Mouse (Mus musculus): ENCODE measurements around the gene Rsph9. TPM values are rescaled to one million over a fixed set of nuclear protein-coding genes. Genes with fewer than 3 reads are reported as not detected.
A peak's percentile ranks its signal among the peaks of the same experiment; 100 is the strongest.

Rsph9 gene
- polyA plus RNA-seq, 1 experiment from 2014 or later: 14.4 TPM

DNA sequence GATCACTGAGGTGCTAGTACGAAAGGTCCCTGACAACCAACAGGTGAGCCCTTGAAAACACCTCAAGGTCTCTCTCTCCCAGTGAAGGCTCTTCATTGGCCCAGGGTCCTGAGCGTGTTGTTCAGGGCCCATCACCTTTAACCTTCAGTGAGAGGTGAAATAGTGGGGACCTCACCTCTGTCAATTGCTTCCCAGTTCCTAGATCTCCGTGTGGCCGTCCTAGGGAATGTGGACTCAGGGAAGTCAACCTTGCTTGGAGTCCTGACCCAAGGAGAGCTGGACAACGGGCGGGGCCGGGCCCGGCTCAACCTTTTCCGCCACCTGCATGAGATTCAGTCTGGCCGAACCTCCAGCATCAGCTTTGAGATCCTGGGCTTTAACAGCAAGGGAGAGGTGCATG lies 20.8 kb upstream of the Rsph9 start:
- 92% methylated on average over 10 of the region's 10 CpGs for whole genome bisulfite sequencing
- no peak overlapping the region for H3K27ac ChIP-seq (ENCODE audit: low read depth, low read length)
- H3K36me3 ChIP-seq (ENCODE audit: control insufficient read depth, insufficient read depth, low read length): peaks cover 61% of the 10 kb centered on the region
- no peak overlapping the region for H3K4me3 ChIP-seq (ENCODE audit: low read length)
- H3K4me1 ChIP-seq (ENCODE audit: control insufficient read depth, insufficient read depth, low read length): peaks cover 6% of the 10 kb centered on the region; the same call in 1 of the 2 replicates
- H3K9ac ChIP-seq (ENCODE audit: low read depth, low read length): no peak overlapping the region
- H3K27me3 ChIP-seq (ENCODE audit: control insufficient read depth, insufficient read depth, low read length): no peaks in the 10 kb centered on the region
- no peak for ATAC-seq (ENCODE audit: low FRiP score, low TSS enrichment)
- no peaks in the 10 kb centered on the region for H3K9me3 ChIP-seq (ENCODE audit: control insufficient read depth, low read length)
- no peak overlapping the region for H3K4me2 ChIP-seq (replicated peaks; ENCODE audit: low read depth, low read length)

DNA sequence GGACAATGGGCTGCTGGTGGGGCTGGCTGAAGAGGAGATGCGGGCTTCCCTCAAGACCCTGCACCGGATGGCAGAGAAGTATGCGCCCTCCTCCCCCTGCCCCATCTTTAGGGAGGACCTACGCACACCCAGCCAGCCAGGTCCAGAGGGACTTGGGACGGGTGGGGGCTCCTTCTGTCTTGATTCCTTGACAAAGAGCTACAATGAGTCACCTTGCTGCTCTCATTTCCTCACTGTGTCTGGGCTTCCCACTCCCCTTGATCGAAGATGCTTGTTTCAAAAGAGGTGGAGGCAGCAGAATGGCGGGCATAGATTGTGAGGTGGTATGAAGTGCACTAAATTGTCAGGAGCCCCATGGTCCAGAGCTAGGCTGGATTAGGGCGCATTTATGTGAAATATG lies 20.3 kb upstream of the Rsph9 start:
- H3K27me3 ChIP-seq (ENCODE audit: control insufficient read depth, insufficient read depth, low read length): no peaks in the 10 kb centered on the region
- no peak overlapping the region for H3K27ac ChIP-seq (ENCODE audit: low read depth, low read length)
- H3K4me1 ChIP-seq (ENCODE audit: control insufficient read depth, insufficient read depth, low read length): peaks cover 6% of the 10 kb centered on the region; the same call in 1 of the 2 replicates
- peaks cover 56% of the 10 kb centered on the region for H3K36me3 ChIP-seq (ENCODE audit: control insufficient read depth, insufficient read depth, low read length)
- WGBS: 94% methylated on average over 8 of the region's 8 CpGs
- no peak for ATAC-seq (ENCODE audit: low FRiP score, low TSS enrichment)
- H3K4me2 ChIP-seq (replicated peaks; ENCODE audit: low read depth, low read length): no peak overlapping the region
- H3K9ac ChIP-seq (ENCODE audit: low read depth, low read length): no peak overlapping the region
- H3K4me3 ChIP-seq (ENCODE audit: low read length): no peak overlapping the region
- H3K9me3 ChIP-seq (ENCODE audit: control insufficient read depth, low read length): no peaks in the 10 kb centered on the region

DNA sequence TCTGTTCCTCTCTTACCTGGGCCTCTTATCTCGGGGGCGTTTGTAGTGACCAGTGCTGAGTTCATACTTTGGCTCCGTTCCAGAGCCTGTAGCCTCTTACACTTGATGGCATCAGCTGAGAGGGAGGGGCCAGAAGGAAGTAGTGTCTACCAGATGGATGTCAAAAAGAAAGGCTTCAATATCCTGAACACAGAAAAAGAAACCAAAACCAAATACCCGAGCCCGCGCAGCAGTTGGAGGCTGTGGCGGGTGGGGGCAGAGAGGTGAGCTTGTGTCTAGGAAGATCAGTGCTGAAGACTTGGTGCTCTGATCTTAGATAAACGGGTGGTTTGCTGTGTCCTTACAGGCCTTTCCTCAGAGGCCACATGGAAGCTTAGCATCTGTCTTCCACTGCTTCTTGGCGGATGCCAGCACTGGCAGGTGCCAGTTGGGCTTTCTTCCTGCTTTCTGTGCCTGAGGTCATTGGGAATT lies 19.0 kb upstream of the Rsph9 start:
- H3K4me1 ChIP-seq (ENCODE audit: control insufficient read depth, insufficient read depth, low read length): peaks cover 6% of the 10 kb centered on the region; the same call in 1 of the 2 replicates
- H3K4me3 ChIP-seq (ENCODE audit: low read length): no peak overlapping the region
- H3K9ac ChIP-seq (ENCODE audit: low read depth, low read length): no peak overlapping the region
- H3K36me3 ChIP-seq (ENCODE audit: control insufficient read depth, insufficient read depth, low read length): peaks cover 43% of the 10 kb centered on the region
- H3K27ac ChIP-seq (ENCODE audit: low read depth, low read length): no peak overlapping the region; the same call in 1 of the 2 replicates
- H3K9me3 ChIP-seq (ENCODE audit: control insufficient read depth, low read length): no peaks in the 10 kb centered on the region
- 68% methylated on average over 8 of the region's 9 CpGs for WGBS
- ATAC-seq (ENCODE audit: low FRiP score, low TSS enrichment): no peak
- peak overlapping the region; percentile 10; the same call in 1 of the 2 replicates for H3K4me2 ChIP-seq (replicated peaks; ENCODE audit: low read depth, low read length)
- no peaks in the 10 kb centered on the region for H3K27me3 ChIP-seq (ENCODE audit: control insufficient read depth, insufficient read depth, low read length)

DNA sequence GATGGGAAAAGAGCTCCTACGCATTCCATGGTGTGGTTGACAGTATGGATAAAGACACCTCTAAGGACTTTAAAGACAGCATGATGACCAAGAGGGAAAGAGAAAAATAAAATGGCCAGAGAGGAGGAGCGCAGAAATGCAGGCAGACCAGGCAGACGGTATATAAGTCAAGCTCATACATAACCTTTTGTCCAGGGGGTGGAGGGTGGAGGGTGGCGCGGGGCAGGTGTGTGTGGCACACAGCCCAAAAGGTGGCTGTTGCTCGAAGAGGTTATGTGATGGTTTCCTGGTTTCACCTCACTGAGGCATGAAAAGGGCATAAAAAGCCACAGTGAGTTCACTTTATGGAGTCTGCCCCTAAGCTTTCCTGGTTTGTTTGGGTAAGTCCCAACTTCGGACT lies 18.5 kb upstream of the Rsph9 start:
- whole genome bisulfite sequencing: 88% methylated on average over 7 of the region's 7 CpGs
- H3K4me3 ChIP-seq (ENCODE audit: low read length): no peak overlapping the region
- no peak overlapping the region for H3K27ac ChIP-seq (ENCODE audit: low read depth, low read length)
- peak overlapping the region; percentile 10; the same call in 1 of the 2 replicates for H3K4me2 ChIP-seq (replicated peaks; ENCODE audit: low read depth, low read length)
- H3K9ac ChIP-seq (ENCODE audit: low read depth, low read length): no peak overlapping the region
- H3K36me3 ChIP-seq (ENCODE audit: control insufficient read depth, insufficient read depth, low read length): peaks cover 38% of the 10 kb centered on the region
- ATAC-seq (ENCODE audit: low FRiP score, low TSS enrichment): no peak
- no peaks in the 10 kb centered on the region for H3K27me3 ChIP-seq (ENCODE audit: control insufficient read depth, insufficient read depth, low read length)
- H3K4me1 ChIP-seq (ENCODE audit: control insufficient read depth, insufficient read depth, low read length): peaks cover 6% of the 10 kb centered on the region; the same call in 1 of the 2 replicates
- no peaks in the 10 kb centered on the region for H3K9me3 ChIP-seq (ENCODE audit: control insufficient read depth, low read length)

DNA sequence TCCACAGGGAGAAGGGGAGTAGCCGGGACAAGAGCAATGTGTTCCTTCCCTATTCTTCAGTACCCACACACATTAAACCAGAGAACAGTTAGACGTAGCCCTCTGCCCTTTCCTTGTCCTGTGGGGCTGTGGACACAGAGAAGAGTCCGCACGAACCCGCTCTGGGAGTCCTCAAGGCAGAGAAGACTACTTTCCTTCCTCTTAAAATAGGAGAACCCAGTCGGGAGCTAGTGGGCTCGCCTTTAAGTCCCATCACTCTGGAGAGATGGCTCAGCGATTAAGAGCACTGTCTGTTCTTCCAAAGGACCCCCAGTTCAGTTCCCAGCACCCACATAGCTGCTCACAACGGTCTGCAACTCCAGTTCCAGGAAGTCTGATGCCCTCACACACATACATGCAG lies 17.7 kb upstream of the Rsph9 start:
- H3K9ac ChIP-seq (ENCODE audit: low read depth, low read length): peak overlapping the region; percentile 85
- peaks cover 30% of the 10 kb centered on the region for H3K36me3 ChIP-seq (ENCODE audit: control insufficient read depth, insufficient read depth, low read length)
- H3K27me3 ChIP-seq (ENCODE audit: control insufficient read depth, insufficient read depth, low read length): no peaks in the 10 kb centered on the region
- WGBS: 45% methylated on average over 9 of the region's 9 CpGs
- peaks cover 6% of the 10 kb centered on the region; the same call in 1 of the 2 replicates for H3K4me1 ChIP-seq (ENCODE audit: control insufficient read depth, insufficient read depth, low read length)
- ATAC-seq (ENCODE audit: low FRiP score, low TSS enrichment): no peak
- H3K4me2 ChIP-seq (replicated peaks; ENCODE audit: low read depth, low read length): peak overlapping the region; percentile 90
- H3K9me3 ChIP-seq (ENCODE audit: control insufficient read depth, low read length): no peaks in the 10 kb centered on the region
- peak overlapping the region; percentile 78; the same call in 1 of the 2 replicates for H3K27ac ChIP-seq (ENCODE audit: low read depth, low read length)
- peak overlapping the region; percentile 90 for H3K4me3 ChIP-seq (ENCODE audit: low read length)

DNA sequence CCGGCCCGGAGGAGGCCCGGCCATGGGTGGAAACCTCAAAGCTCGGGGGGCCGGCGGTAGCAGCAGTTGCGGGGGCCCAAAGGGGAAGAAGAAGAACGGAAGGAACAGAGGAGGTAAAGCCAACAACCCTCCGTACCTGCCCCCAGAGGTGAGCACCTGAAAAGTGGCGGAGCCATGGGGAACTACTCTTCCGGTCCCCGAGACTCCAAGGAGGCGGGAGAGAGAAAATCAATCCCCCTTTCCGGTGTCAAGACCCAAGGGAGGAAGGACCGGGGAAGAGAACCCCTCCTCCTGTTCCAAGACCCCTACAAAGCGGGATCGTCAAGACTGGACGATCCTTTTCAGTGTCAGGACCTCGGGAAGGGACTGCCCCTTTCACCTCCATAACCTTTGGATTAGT lies 17.2 kb upstream of the Rsph9 start:
- Histone ChIP-seq H3K27me3 (ENCODE audit: control insufficient read depth, insufficient read depth, low read length) (no peaks in the 10 kb centered on the region), H3K27ac (ENCODE audit: low read depth, low read length) (peak overlapping the region; percentile 78), H3K4me2 (replicated peaks; ENCODE audit: low read depth, low read length) (peak overlapping the region; percentile 90), H3K36me3 (ENCODE audit: control insufficient read depth, insufficient read depth, low read length) (peaks cover 25% of the 10 kb centered on the region), H3K4me1 (ENCODE audit: control insufficient read depth, insufficient read depth, low read length) (peaks cover 6% of the 10 kb centered on the region; the same call in 1 of the 2 replicates), H3K9me3 (ENCODE audit: control insufficient read depth, low read length) (no peaks in the 10 kb centered on the region), H3K9ac (ENCODE audit: low read depth, low read length) (peak overlapping the region; percentile 85), H3K4me3 (ENCODE audit: low read length) (peak overlapping the region; percentile 90)
- ATAC-seq (ENCODE audit: low FRiP score, low TSS enrichment): peak; percentile 14
- WGBS: under 1% methylated on average over 19 of the region's 19 CpGs

DNA sequence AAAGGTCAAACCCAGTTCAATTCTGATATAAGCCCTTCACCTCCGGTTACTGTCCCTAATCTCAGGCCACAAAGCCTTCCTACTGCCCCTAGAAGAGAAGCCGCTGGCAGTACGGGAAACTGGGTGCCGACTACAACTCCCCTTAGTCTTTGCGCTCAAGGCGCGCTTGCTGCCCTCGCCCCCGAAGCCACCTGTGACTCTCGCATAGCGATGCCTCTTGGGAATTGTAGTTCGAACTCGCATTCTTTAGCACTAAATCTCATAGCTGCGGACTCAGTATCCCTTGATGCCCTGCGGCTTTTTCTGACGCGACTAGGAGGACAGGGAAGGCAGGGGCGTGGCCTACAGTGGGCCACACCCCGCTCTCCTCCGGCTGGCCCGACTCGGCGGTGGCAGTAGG lies 16.7 kb upstream of the Rsph9 start, which contains the start of gene Gtpbp2:
Gtpbp2 (plus strand) TSS at position 347 of the 400 bp plus-strand sequence.
- peak within 1 kb of the TSS; percentile 90 for H3K4me3 ChIP-seq (ENCODE audit: low read length)
- peak within 1 kb of the TSS; percentile 85 for H3K27ac ChIP-seq (ENCODE audit: low read depth, low read length)
- ATAC-seq (ENCODE audit: low FRiP score, low TSS enrichment): peak; percentile 94
- H3K36me3 ChIP-seq (ENCODE audit: control insufficient read depth, insufficient read depth, low read length): peaks cover 20% of the 10 kb centered on the region
- H3K9me3 ChIP-seq (ENCODE audit: control insufficient read depth, low read length): no peaks in the 10 kb centered on the region
- H3K4me1 ChIP-seq (ENCODE audit: control insufficient read depth, insufficient read depth, low read length): peaks cover 6% of the 10 kb centered on the region; the same call in 1 of the 2 replicates
- H3K27me3 ChIP-seq (ENCODE audit: control insufficient read depth, insufficient read depth, low read length): no peaks in the 10 kb centered on the region
- WGBS: 0% methylated on average over 23 of the region's 23 CpGs
- H3K4me2 ChIP-seq (replicated peaks; ENCODE audit: low read depth, low read length): peak within 1 kb of the TSS; percentile 90
- H3K9ac ChIP-seq (ENCODE audit: low read depth, low read length): peak within 1 kb of the TSS; percentile 85

DNA sequence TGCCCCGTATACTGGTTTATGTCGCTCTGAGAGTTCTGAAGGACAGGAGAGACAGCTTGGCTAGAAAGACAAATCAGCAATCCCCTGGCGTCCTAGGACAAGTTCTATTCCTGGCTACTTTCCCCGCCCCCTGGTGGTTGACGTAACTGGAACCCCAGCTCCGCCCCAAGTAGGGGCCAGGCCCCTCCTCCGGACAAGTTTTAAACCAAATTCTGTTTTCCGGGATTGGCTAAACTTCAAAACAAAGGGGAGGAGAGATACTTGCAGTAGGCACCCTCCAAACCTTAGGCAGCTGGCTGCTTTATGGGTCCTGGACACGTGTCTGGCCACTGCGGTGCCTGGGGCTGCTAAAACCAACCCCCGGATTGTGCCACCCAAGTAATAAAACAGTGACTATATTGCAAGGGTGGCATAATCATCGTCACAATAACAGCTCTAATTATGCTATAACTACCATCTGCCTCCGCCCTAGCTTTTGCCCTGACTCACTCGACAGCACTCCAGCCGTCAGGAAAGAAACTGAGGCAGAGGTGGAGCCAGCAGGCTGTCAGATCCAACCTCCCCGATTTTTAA lies 16.2 kb upstream of the Rsph9 start:
- H3K4me3 ChIP-seq (ENCODE audit: low read length): peak overlapping the region; percentile 90
- peak; percentile 76 for ATAC-seq (ENCODE audit: low FRiP score, low TSS enrichment)
- H3K27ac ChIP-seq (ENCODE audit: low read depth, low read length): peak overlapping the region; percentile 85
- no peaks in the 10 kb centered on the region for H3K9me3 ChIP-seq (ENCODE audit: control insufficient read depth, low read length)
- peak overlapping the region; percentile 90 for H3K4me2 ChIP-seq (replicated peaks; ENCODE audit: low read depth, low read length)
- H3K36me3 ChIP-seq (ENCODE audit: control insufficient read depth, insufficient read depth, low read length): peaks cover 15% of the 10 kb centered on the region
- under 1% methylated on average over 16 of the region's 16 CpGs for WGBS
- peaks cover 6% of the 10 kb centered on the region; the same call in 1 of the 2 replicates for H3K4me1 ChIP-seq (ENCODE audit: control insufficient read depth, insufficient read depth, low read length)
- H3K27me3 ChIP-seq (ENCODE audit: control insufficient read depth, insufficient read depth, low read length): no peaks in the 10 kb centered on the region
- peak overlapping the region; percentile 56 for H3K9ac ChIP-seq (ENCODE audit: low read depth, low read length)

DNA sequence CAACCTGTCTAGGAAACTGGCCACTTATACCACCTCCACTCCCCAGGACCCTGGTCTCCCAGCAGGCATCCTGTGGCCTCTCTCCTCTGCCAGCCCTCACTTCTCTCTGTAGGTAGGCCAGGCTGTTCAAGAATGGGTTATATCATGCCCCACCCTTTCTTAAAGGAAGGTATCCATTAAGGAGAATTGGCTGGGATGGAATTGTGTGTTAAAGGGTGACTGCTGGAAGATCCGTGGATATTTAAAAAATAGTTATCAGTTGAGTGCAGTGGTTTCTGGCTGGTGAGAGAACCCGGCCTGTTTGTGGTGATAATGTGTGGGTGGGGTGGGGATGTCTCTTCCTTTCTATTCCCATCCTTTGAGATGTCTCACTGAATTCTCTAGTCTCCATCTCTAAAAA lies 15.2 kb upstream of the Rsph9 start:
- H3K9ac ChIP-seq (ENCODE audit: low read depth, low read length): no peak overlapping the region
- H3K9me3 ChIP-seq (ENCODE audit: control insufficient read depth, low read length): no peaks in the 10 kb centered on the region
- H3K4me3 ChIP-seq (ENCODE audit: low read length): no peak overlapping the region; the same call in 1 of the 2 replicates
- H3K4me2 ChIP-seq (replicated peaks; ENCODE audit: low read depth, low read length): peak overlapping the region; percentile 90; the same call in 1 of the 2 replicates
- 61% methylated on average over 2 of the region's 2 CpGs for WGBS
- H3K27me3 ChIP-seq (ENCODE audit: control insufficient read depth, insufficient read depth, low read length): no peaks in the 10 kb centered on the region
- H3K27ac ChIP-seq (ENCODE audit: low read depth, low read length): no peak overlapping the region
- peaks cover 6% of the 10 kb centered on the region; the same call in 1 of the 2 replicates for H3K4me1 ChIP-seq (ENCODE audit: control insufficient read depth, insufficient read depth, low read length)
- ATAC-seq (ENCODE audit: low FRiP score, low TSS enrichment): no peak
- H3K36me3 ChIP-seq (ENCODE audit: control insufficient read depth, insufficient read depth, low read length): peaks cover 5% of the 10 kb centered on the region; the same call in 1 of the 2 replicates

All from kidney, embryonic 14.5 days (tissue).